Mouse (Mus musculus): ENCODE results near the gene Mrps21. TPM values are rescaled to one million over a fixed set of nuclear protein-coding genes. Genes with fewer than 3 reads are reported as not detected.
A peak's percentile ranks its signal among the peaks of the same experiment; 100 is the strongest.

Mrps21 gene
- total and polyA plus RNA-seq, 3 experiments = 174 to 350 (median 314) TPM

- no peaks in the 10 kb centered on the region for H3K79me2 ChIP-seq (replicated peaks; ENCODE audit: control insufficient read depth, insufficient read depth, low read length)
- peak overlapping the region; percentile 43 for H3K4me3 ChIP-seq
- peak; percentile 64 to 65 for DNase-seq
- H3K27me3 ChIP-seq (ENCODE audit: control insufficient read depth, insufficient read depth, low read length) = no peaks in the 10 kb centered on the region
- TF ChIP-seq EP300 (IDR thresholded peaks at IDR 0.05; ENCODE audit: insufficient read depth, low read depth, low read length) = 0 out of 2 replicates have a peak, but pooled peaks have one; percentile 26
- peak; percentile 38; the same call in 1 of the 2 replicates for TF ChIP-seq POLR2A (IDR thresholded peaks at IDR 0.05; ENCODE audit: insufficient read depth, low read depth, low read length)
- TF ChIP-seq CTCF (IDR thresholded peaks at IDR 0.05) = peak; percentile 76
- 0% methylated on average over 12 of the region's 12 CpGs for WGBS
- H3K4me1 ChIP-seq (ENCODE audit: control insufficient read depth, insufficient read depth, low read length) = peaks cover 1% of the 10 kb centered on the region; the same call in 1 of the 2 replicates
- H3K27ac ChIP-seq = peak overlapping the region; percentile 91; the same call in 1 of the 2 replicates
- no peak overlapping the region for H3K9ac ChIP-seq (ENCODE audit: low read depth, low read length)
- peaks cover 3% of the 10 kb centered on the region; the same call in 1 of the 2 replicates for H3K36me3 ChIP-seq (ENCODE audit: control insufficient read depth, insufficient read depth, low read length)
- intact Hi-C loops (cut with DNase I) = loop anchor here (1.0 kb wide), 1 partner anchor 44 kb away; no protein-coding TSS in a partner anchor
These were observed 34.7 kb upstream of the Mrps21 start for GRCm38 (mm10) chr3:95905940-95906492.

GRCm38 (mm10) chr3:95905146-95905939, 34.0 kb upstream of the Mrps21 start:
- peak overlapping the region; percentile 56 for H3K9ac ChIP-seq (ENCODE audit: low read depth, low read length)
- peaks cover 1% of the 10 kb centered on the region; the same call in 1 of the 2 replicates for H3K4me1 ChIP-seq (ENCODE audit: control insufficient read depth, insufficient read depth, low read length)
- 2% methylated on average over 18 of the region's 18 CpGs for WGBS
- H3K79me2 ChIP-seq (replicated peaks; ENCODE audit: control insufficient read depth, insufficient read depth, low read length) = no peaks in the 10 kb centered on the region
- peak; percentile 53 to 55 for DNase-seq
- peak overlapping the region; percentile 51 for H3K4me3 ChIP-seq
- H3K27ac ChIP-seq = peak overlapping the region; percentile 91
- peaks cover 3% of the 10 kb centered on the region; the same call in 1 of the 2 replicates for H3K36me3 ChIP-seq (ENCODE audit: control insufficient read depth, insufficient read depth, low read length)
- no peaks in the 10 kb centered on the region for H3K27me3 ChIP-seq (ENCODE audit: control insufficient read depth, insufficient read depth, low read length)
- TF ChIP-seq POLR2A (IDR thresholded peaks at IDR 0.05; ENCODE audit: insufficient read depth, low read depth, low read length) (peak; percentile 26; the same call in 1 of the 2 replicates), CTCF (IDR thresholded peaks at IDR 0.05) (no peak), EP300 (IDR thresholded peaks at IDR 0.05; ENCODE audit: insufficient read depth, low read depth, low read length) (no peak)
- intact Hi-C loops (cut with DNase I) = no loop called here

- H3K27me3 ChIP-seq (ENCODE audit: control insufficient read depth, insufficient read depth, low read length) = no peaks in the 10 kb centered on the region
- WGBS = 2% methylated on average over 15 of the region's 15 CpGs
- H3K4me3 ChIP-seq = peak within 1 kb of the TSS; percentile 51
- intact Hi-C loops (cut with DNase I) = no loop called here
- TF ChIP-seq POLR2A (IDR thresholded peaks at IDR 0.05; ENCODE audit: insufficient read depth, low read depth, low read length) = peak; percentile 81
- TF ChIP-seq EP300 (IDR thresholded peaks at IDR 0.05; ENCODE audit: insufficient read depth, low read depth, low read length) = peak; percentile 36; the same call in 1 of the 2 replicates
- no peak for TF ChIP-seq CTCF (IDR thresholded peaks at IDR 0.05)
- peaks cover 1% of the 10 kb centered on the region; the same call in 1 of the 2 replicates for H3K4me1 ChIP-seq (ENCODE audit: control insufficient read depth, insufficient read depth, low read length)
- no peaks in the 10 kb centered on the region for H3K79me2 ChIP-seq (replicated peaks; ENCODE audit: control insufficient read depth, insufficient read depth, low read length)
- H3K36me3 ChIP-seq (ENCODE audit: control insufficient read depth, insufficient read depth, low read length) = peaks cover 3% of the 10 kb centered on the region; the same call in 1 of the 2 replicates
- H3K9ac ChIP-seq (ENCODE audit: low read depth, low read length) = peak within 1 kb of the TSS; percentile 56
- H3K27ac ChIP-seq = peak within 1 kb of the TSS; percentile 91
- DNase-seq = peak; percentile 61 to 77
These were observed 33.2 kb upstream of the Mrps21 start, which contains the start of gene Car14 for GRCm38 (mm10) chr3:95904568-95904967. Gene Car14, minus strand, starts transcription at chr3:95904691.

- Histone ChIP-seq H3K4me1 (ENCODE audit: control insufficient read depth, insufficient read depth, low read length) (peaks cover 1% of the 10 kb centered on the region; the same call in 1 of the 2 replicates), H3K9ac (ENCODE audit: low read depth, low read length) (peak overlapping the region; percentile 56), H3K4me3 (peak overlapping the region; percentile 51), H3K27me3 (ENCODE audit: control insufficient read depth, insufficient read depth, low read length) (no peaks in the 10 kb centered on the region), H3K79me2 (replicated peaks; ENCODE audit: control insufficient read depth, insufficient read depth, low read length) (no peaks in the 10 kb centered on the region), H3K36me3 (ENCODE audit: control insufficient read depth, insufficient read depth, low read length) (peaks cover 3% of the 10 kb centered on the region; the same call in 1 of the 2 replicates), H3K27ac (peak overlapping the region; percentile 91)
- 16% methylated on average over 15 of the region's 15 CpGs for WGBS
- DNase-seq = peak in 1 of 2 experiments; percentile 32
- no peak for TF ChIP-seq EP300 (IDR thresholded peaks at IDR 0.05; ENCODE audit: insufficient read depth, low read depth, low read length)
- no peak for TF ChIP-seq POLR2A (IDR thresholded peaks at IDR 0.05; ENCODE audit: insufficient read depth, low read depth, low read length)
- no peak for TF ChIP-seq CTCF (IDR thresholded peaks at IDR 0.05)
- intact Hi-C loops (cut with DNase I) = no loop called here
These were observed 32.6 kb upstream of the Mrps21 start for GRCm38 (mm10) chr3:95903753-95904502.

GRCm38 (mm10) chr3:95902643-95903042, 31.3 kb upstream of the Mrps21 start:
- intact Hi-C loops (cut with DNase I) = no loop called here
- peak overlapping the region; percentile 71 for H3K9ac ChIP-seq (ENCODE audit: low read depth, low read length)
- no peaks in the 10 kb centered on the region for H3K27me3 ChIP-seq (ENCODE audit: control insufficient read depth, insufficient read depth, low read length)
- H3K4me1 ChIP-seq (ENCODE audit: control insufficient read depth, insufficient read depth, low read length) = peaks cover 1% of the 10 kb centered on the region; the same call in 1 of the 2 replicates
- TF ChIP-seq EP300 (IDR thresholded peaks at IDR 0.05; ENCODE audit: insufficient read depth, low read depth, low read length) (no peak), POLR2A (IDR thresholded peaks at IDR 0.05; ENCODE audit: insufficient read depth, low read depth, low read length) (no peak), CTCF (IDR thresholded peaks at IDR 0.05) (no peak)
- H3K4me3 ChIP-seq = peak overlapping the region; percentile 51
- H3K79me2 ChIP-seq (replicated peaks; ENCODE audit: control insufficient read depth, insufficient read depth, low read length) = no peaks in the 10 kb centered on the region
- WGBS = 32% methylated on average over 6 of the region's 6 CpGs
- H3K36me3 ChIP-seq (ENCODE audit: control insufficient read depth, insufficient read depth, low read length) = peaks cover 3% of the 10 kb centered on the region; the same call in 1 of the 2 replicates
- H3K27ac ChIP-seq = peak overlapping the region; percentile 91
- DNase-seq = peak in 1 of 2 experiments; percentile 29

Measured in heart, adult 2 months (tissue).